Mouse (Mus musculus) forebrain, embryonic 12.5 days (tissue): ENCODE data around the gene Kif3b. TPM values are rescaled to one million over a fixed set of nuclear protein-coding genes. Genes with fewer than 3 reads are reported as not detected.
"Not testable (repeated sequence)": the region's sequence is repeated elsewhere in the genome, so short reads cannot be mapped to it uniquely, and the experiment has no call there.

Source experiments
- ATAC-seq: fragments of 200-750 bp; cut with Nextera tagmentation; 2 replicates; pipeline ENCODE4 v1.8.0; 2017; ENCODE audit warnings: moderate TSS enrichment; ENCODE audit not compliant: low FRiP score
- H3K27ac ChIP-seq: fragments of 300-500 bp; sonication (generic); 2 replicates; pipeline ENCODE4 v1.5.1; 2016; ENCODE audit warnings: mild to moderate bottlenecking
- H3K27me3 ChIP-seq: fragments of 300-500 bp; sonication (generic); 2 replicates; pipeline ENCODE4 v1.6.1; 2016; ENCODE audit warnings: mild to moderate bottlenecking
- H3K36me3 ChIP-seq: fragments of 300-500 bp; sonication (generic); replicated peaks from 2 replicates; pipeline ENCODE4 v1.6.1; 2016; ENCODE audit warnings: mild to moderate bottlenecking
- H3K4me1 ChIP-seq: fragments of 300-500 bp; sonication (generic); 2 replicates; pipeline ENCODE4 v1.6.1; 2016
- H3K4me2 ChIP-seq: fragments of 300-500 bp; sonication (generic); 2 replicates; pipeline ENCODE4 v1.6.1; 2016; ENCODE audit warnings: mild to moderate bottlenecking, moderate library complexity
- H3K4me3 ChIP-seq: fragments of 300-500 bp; sonication (generic); replicated peaks from 2 replicates; pipeline ENCODE4 v1.5.1; 2016; ENCODE audit warnings: mild to moderate bottlenecking
- H3K9ac ChIP-seq: fragments of 300-500 bp; sonication (generic); 2 replicates; pipeline ENCODE4 v1.6.1; 2016; ENCODE audit warnings: mild to moderate bottlenecking
- H3K9me3 ChIP-seq: fragments of 300-500 bp; sonication (generic); 2 replicates; pipeline ENCODE4 v1.6.1; 2016
- WGBS: fragments of 180-500 bp; shearing (Covaris S2); methylation state at CpG from one replicate; pipeline ENCODE4 v1.1.7; 2016; 5-methylcytosine and 5-hydroxymethylcytosine counted together
- polyA plus RNA-seq: library from polyadenylated mRNA; unstranded; fragments of >200 nt; fragmentation: Nextera tagmentation; extraction: Ambion mirVana; gene quantifications from 2 replicates; pipeline ENCODE4 v1.2.1, GENCODE M21; 2016

The Kif3b gene
- polyA plus RNA-seq, 1 experiment from 2014 or later, result 11.4 TPM

GRCm38 (mm10) chr2:153354648-153355047 is 63.4 kb downstream of the Kif3b start:
- H3K36me3 ChIP-seq, result peaks cover 67% of the 10 kb centered on the region

GRCm38 (mm10) chr2:153356784-153357183 is 65.6 kb downstream of the Kif3b start:
- Histone ChIP-seq H3K9ac (no peak overlapping the region), H3K4me2 (no peak overlapping the region), H3K27me3 (no peaks in the 10 kb centered on the region), H3K9me3 (no peaks in the 10 kb centered on the region), H3K4me3 (no peak overlapping the region), H3K27ac (no peak overlapping the region), H3K4me1 (no peaks in the 10 kb centered on the region), H3K36me3 (peaks cover 77% of the 10 kb centered on the region)
- ATAC-seq, result no peak
- WGBS, result 95% methylated on average over 4 of the region's 4 CpGs

More at GRCm38 (mm10) chr2:153354648-153355047, 63.4 kb downstream of the Kif3b start:
- Histone ChIP-seq H3K4me3 (no peak overlapping the region), H3K9me3 (no peaks in the 10 kb centered on the region), H3K27ac (no peak overlapping the region), H3K4me2 (no peak overlapping the region), H3K27me3 (no peaks in the 10 kb centered on the region), H3K4me1 (peaks cover 15% of the 10 kb centered on the region), H3K9ac (no peak overlapping the region)
- 85% methylated on average over 2 of the region's 2 CpGs for WGBS
- no peak for ATAC-seq

GRCm38 (mm10) chr2:153361101-153361710 is 70.0 kb downstream of the Kif3b start:
- WGBS, result 93% methylated on average over 1 of the region's 1 CpGs
- Histone ChIP-seq H3K4me1 (no peaks in the 10 kb centered on the region), H3K27ac (no peak overlapping the region), H3K27me3 (no peaks in the 10 kb centered on the region), H3K9ac (no peak overlapping the region), H3K9me3 (no peaks in the 10 kb centered on the region), H3K36me3 (peaks cover 67% of the 10 kb centered on the region), H3K4me3 (no peak overlapping the region), H3K4me2 (no peak overlapping the region)
- no peak for ATAC-seq

- H3K4me1 ChIP-seq, H3K9ac ChIP-seq, ATAC-seq, H3K9me3 ChIP-seq, H3K27me3 ChIP-seq, H3K4me2 ChIP-seq, H3K4me3 ChIP-seq, H3K27ac ChIP-seq: not testable (repeated sequence)
- H3K36me3 ChIP-seq, result peaks cover 65% of the 10 kb centered on the region
- WGBS, result 94% methylated on average over 14 of the region's 14 CpGs
Measured at GRCm38 (mm10) chr2:153364531-153364930, 73.3 kb downstream of the Kif3b start.

- Histone ChIP-seq H3K27ac (no peak overlapping the region), H3K4me3 (no peak overlapping the region), H3K4me2 (no peak overlapping the region), H3K27me3 (no peaks in the 10 kb centered on the region), H3K36me3 (peaks cover 29% of the 10 kb centered on the region), H3K4me1 (no peaks in the 10 kb centered on the region; the same call in 1 of the 2 replicates), H3K9me3 (no peaks in the 10 kb centered on the region), H3K9ac (no peak overlapping the region)
- no peak for ATAC-seq
Measured at GRCm38 (mm10) chr2:153370871-153371270, 79.7 kb downstream of the Kif3b start.

GRCm38 (mm10) chr2:153375380-153375779 is 84.2 kb downstream of the Kif3b start:
- Histone ChIP-seq H3K27ac (no peak overlapping the region), H3K36me3 (peaks cover 20% of the 10 kb centered on the region), H3K4me2 (no peak overlapping the region), H3K4me1 (no peaks in the 10 kb centered on the region; the same call in 1 of the 2 replicates), H3K9me3 (no peaks in the 10 kb centered on the region), H3K9ac (no peak overlapping the region), H3K27me3 (no peaks in the 10 kb centered on the region), H3K4me3 (no peak overlapping the region)
- no peak for ATAC-seq
- WGBS, result 81% methylated on average over 2 of the region's 2 CpGs

GRCm38 (mm10) chr2:153380479-153380878 is 89.3 kb downstream of the Kif3b start:
- H3K27me3 ChIP-seq, result no peaks in the 10 kb centered on the region
- no peaks in the 10 kb centered on the region for H3K9me3 ChIP-seq
- ATAC-seq, result no peak
- H3K4me1 ChIP-seq, result no peaks in the 10 kb centered on the region
- no peak overlapping the region for H3K4me2 ChIP-seq
- WGBS, result 100% methylated on average over 1 of the region's 1 CpGs
- no peak overlapping the region for H3K27ac ChIP-seq
- no peak overlapping the region for H3K9ac ChIP-seq
- no peak overlapping the region for H3K4me3 ChIP-seq
- peaks cover 48% of the 10 kb centered on the region for H3K36me3 ChIP-seq

Other genes starting within 250 kb of the Kif3b start
- 1.4 and 1.7 TPM in 2 replicates for gene Ccm2l, start 225.5 kb upstream of the Kif3b start, polyA plus RNA-seq
- 1.3 and 1.5 TPM in 2 replicates for gene Hck, start 182.9 kb upstream of the Kif3b start, polyA plus RNA-seq
- 72.0 and 80.2 TPM in 2 replicates for gene Tm9sf4, start 130.1 kb upstream of the Kif3b start, polyA plus RNA-seq
- gene Tspyl3, start 66.0 kb upstream of the Kif3b start, polyA plus RNA-seq, result 9.5 TPM in 2 replicates
- gene Plagl2, start 50.0 kb upstream of the Kif3b start, polyA plus RNA-seq, result 21.4 and 28.7 TPM in 2 replicates
- 6.5 and 7.6 TPM in 2 replicates for gene Pofut1, start 49.9 kb upstream of the Kif3b start, polyA plus RNA-seq
- 15.2 and 19.3 TPM in 2 replicates for gene Asxl1, start 54.4 kb downstream of the Kif3b start, polyA plus RNA-seq
- gene 4930404H24Rik, start 201.4 kb downstream of the Kif3b start, polyA plus RNA-seq, result not detected in 2 replicates
- gene Nol4l, start 238.6 kb downstream of the Kif3b start, polyA plus RNA-seq, result 31.4 and 34.5 TPM in 2 replicates